Mouse (Mus musculus) E14TG2a.4 (cell line): ENCODE results near the gene Sarnp.

Experiments
- CTCF ChIP-seq: conservative IDR thresholded peaks from 2 replicates; pipeline ENCODE4 v1.5.1; 2014; ENCODE audit warnings: low read length
- NANOG ChIP-seq: IDR thresholded peaks from 2 replicates; pipeline ENCODE4 v1.6.1; 2014; ENCODE audit warnings: borderline replicate concordance, low read length, mixed read lengths
- POU5F1 ChIP-seq: IDR thresholded peaks from 2 replicates; pipeline ENCODE4 v1.6.1; 2014; ENCODE audit warnings: low read length, borderline replicate concordance

DNA sequence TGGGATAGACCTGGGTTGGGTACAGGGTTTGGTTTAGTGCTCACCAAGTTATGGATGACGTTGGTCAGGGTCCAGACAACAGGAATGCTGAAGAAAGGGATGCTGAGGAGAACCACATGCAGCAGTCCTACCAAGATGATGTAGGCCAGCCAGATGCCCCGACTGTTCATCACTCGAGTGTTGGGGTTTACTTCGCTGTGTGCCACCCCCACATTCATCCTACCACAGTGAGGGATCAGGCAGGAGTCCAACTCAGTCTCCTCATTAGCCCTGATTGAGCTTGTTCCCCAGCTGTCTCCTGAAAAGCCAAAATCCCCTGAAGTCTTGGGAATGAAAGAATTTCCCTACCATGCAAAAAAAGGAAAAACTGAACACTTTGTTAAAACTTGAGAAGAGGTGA lies 3.1 kb downstream of the Sarnp start:
- TF ChIP-seq CTCF (no peak), NANOG (no peak), POU5F1 (no peak)
